Mouse (Mus musculus) mouse embryonic stem cell (cell line): ENCODE results near the gene Alb.

Experiments used
- in situ Hi-C, 2 experiments: fragments of 300-500 bp; cut with MboI; formaldehyde crosslinking; loops; 1 replicate in 1 of 2; 3 replicates in 1 of 2; pipeline ENCODE4 v1.14.3; 2019 to 2020; ENCODE audit warnings: low sequenced_read_pairs in 2 of 2, low pct_unique_long_range_greater_than_20kb in 1 of 2, mixed read lengths in 1 of 2; ENCODE audit not compliant: unreplicated experiment in 1 of 2

Gene Alb

DNA sequence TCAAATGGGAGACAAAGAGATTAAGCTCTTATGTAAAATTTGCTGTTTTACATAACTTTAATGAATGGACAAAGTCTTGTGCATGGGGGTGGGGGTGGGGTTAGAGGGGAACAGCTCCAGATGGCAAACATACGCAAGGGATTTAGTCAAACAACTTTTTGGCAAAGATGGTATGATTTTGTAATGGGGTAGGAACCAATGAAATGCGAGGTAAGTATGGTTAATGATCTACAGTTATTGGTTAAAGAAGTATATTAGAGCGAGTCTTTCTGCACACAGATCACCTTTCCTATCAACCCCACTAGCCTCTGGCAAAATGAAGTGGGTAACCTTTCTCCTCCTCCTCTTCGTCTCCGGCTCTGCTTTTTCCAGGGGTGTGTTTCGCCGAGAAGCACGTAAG, at the start of gene Alb:
Gene Alb (plus strand): TSS at position 279 of the 400 bp plus-strand sequence.
- in situ Hi-C loops, result no loop called here

DNA sequence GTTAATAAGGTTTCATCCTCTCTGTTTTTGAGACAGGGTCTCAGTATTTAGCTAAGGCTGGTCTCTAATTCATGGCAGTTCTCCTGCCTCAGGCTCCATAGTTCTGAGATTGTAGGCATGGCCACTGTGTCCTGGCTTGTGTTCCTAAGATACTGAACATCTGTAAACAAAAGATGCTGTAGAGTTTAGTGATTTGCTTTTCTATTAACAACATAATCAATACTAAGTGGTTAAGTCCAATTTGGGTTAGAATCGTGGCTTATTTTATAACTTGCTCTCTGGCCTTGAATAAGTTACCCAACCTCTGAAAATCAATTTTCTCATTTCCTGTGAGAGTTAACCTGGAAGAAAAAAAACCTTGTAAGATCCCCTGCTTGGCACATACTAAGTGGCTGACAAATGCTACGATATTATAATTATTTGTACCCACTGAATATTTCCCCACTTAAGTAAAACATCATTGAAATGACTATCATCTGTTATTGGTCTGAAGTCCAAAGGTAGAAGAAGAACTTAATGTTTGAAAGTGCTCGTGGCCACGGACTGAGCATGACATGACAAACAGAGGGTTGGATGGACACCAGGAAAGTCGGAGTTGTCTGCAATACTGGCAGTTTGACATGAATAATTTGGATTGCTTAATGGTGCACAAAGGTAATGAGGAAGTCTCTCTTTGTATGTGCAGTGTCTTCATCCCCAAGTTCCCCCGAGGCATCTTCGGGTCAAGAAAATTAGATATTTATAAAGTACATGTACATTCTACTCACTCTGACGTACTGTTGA, 46.4 kb upstream of the Alb start:
- in situ Hi-C loops, result no loop called here

DNA sequence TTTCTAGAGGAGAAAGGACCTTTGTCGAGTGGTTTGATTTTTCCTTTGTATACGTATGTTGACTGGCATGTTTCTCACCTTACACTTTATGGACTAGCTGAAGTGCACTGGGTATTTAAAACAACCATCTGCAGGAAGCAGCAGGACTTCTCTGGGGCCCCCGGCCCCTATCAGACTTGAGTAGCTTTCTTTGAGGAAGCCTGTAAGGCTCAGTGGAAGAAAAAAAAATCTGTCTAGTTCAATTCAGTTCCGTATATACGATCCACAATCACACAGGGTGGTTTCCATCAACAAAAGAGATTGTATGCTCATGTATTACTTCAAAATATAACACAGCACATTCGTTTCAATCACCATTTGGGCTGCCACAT, 45.8 kb upstream of the Alb start:
- in situ Hi-C loops, result no loop called here

DNA sequence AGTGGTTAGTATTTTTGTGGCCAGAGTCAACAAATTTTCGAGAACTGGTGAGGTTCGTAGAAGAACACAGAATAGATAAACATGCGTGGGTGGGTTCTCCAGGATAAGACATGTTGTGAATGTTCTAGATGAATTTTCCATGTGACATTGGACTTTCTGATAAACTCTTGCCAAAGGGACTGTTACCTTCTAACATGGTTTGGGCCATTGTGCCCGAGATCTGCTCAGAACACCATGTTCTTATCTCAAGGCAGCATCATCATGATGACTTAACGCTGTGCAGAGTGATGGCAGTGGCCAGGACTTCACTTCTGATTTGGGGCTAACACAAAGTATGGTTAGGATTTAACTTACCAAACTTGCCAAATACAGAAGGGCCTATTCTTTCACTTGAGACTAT, 36.1 kb upstream of the Alb start:
- in situ Hi-C loops, result no loop called here

DNA sequence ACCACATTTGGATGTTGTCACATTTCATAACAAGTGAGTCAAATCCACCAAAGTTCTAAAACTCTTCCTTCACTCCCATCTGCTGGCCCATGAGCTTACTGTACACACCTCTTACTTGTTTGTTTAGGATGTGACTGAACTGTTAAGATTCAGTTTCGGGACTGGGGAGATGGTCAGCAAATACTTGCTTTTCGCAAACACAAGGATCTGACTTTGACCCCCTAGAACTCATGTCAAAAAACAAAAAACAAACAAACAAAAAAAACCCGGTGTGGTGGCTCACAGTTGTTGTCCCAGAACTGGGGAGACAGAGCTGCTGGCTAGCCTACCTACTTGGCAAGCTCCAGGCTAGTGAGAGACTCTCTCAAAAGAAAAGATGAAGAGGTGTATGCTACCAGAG, 35.5 kb upstream of the Alb start:
- in situ Hi-C loops, result no loop called here

DNA sequence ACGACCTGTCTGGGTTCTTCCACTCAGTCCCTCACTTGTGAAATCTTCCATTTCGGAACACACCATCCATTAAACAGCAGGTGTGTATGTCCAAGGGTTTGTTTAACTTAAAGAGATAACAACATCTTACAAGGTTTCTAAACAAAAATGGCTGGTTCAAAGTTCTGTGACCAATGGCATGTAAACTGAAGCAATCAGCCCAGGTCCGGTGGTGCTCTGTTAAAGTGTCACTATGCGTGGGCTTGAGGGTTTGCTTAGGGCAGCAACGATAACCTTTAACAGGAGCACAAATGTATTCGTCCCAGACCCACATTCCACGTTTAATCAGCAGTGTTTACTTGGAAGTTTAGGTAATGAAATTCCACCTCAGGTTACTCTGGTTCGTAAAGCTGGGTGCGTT, 29.6 kb upstream of the Alb start:
- in situ Hi-C loops, result no loop called here

DNA sequence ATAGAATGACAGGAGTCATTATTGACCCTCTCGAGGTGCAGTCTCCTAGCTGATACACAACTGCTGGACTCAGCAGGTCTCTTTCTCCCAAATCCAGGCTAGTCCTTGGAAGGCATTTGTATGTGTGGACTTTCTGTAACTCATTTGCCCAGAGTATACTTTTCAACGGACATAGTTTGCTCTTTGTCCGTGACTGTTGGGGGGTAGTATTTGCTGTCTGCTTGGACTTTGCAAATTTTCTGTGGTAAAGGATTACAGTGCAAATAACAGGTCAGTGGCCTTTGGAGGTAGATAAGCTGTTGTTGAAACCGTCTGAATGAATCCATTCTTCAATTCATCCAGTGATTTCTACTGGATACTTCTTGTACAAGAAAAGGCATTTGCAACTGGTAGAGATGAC, 21.5 kb upstream of the Alb start:
- in situ Hi-C loops, result no loop called here

DNA sequence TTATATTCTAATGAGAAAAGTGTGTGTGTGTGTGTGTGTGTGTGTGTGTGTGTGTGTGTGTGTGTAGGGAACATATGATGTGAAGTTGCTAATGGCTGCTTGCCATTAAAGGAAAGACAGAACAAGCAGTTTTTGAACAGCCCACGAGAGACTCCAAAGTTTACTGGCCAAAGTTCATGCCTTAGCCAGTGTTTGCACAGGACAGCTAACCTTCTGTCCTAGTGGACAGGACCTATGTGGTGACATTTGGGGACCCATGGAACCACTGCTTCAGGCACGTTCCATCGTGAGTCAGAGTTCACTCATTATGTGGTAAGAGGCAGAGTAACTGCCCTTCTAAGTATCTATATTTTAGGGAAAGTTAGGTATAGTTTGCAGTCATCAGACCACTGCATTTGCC, 13.1 kb upstream of the Alb start:
- in situ Hi-C loops, result no loop called here

DNA sequence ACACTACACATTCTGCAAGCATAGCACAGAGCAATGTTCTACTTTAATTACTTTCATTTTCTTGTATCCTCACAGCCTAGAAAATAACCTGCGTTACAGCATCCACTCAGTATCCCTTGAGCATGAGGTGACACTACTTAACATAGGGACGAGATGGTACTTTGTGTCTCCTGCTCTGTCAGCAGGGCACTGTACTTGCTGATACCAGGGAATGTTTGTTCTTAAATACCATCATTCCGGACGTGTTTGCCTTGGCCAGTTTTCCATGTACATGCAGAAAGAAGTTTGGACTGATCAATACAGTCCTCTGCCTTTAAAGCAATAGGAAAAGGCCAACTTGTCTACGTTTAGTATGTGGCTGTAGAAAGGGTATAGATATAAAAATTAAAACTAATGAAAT, 10.7 kb upstream of the Alb start:
- in situ Hi-C loops, result no loop called here

DNA sequence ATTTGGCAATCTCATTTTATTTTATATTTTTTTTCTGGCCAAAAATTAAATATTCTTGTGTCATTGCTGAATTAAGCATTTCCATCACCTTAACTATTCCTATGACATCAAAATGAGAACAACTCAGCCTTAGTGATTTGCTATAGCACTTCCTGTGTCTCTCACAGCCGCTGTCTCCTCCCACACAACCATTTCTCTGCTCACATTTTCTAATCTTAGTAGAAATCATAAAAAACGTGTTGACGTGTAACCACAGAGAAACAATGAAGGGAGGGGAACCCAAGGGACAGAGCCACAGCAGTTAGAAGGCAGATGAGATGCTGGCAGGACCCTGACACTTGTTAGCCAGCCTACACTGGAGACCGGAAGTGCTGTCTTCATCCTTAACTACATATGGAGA, 8.0 kb upstream of the Alb start:
- in situ Hi-C loops, result no loop called here

DNA sequence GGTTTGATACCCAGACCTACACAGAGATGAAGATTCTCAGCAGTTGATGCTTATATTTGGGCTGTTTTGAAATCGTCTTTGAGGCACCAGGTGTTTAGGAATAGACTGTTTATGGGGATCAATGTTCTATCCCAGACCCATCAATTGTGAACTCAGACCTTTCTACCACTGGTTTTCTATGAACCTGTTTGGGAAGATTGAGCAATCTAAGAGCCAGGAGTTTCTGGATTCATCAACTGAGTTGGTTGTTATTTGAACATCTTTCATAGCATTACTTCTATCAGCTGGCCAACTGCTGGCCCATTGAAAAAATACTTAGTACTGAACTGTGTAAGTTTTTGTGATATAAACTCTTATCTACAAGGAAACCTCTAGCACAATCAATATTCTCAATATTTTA, 3.5 kb upstream of the Alb start:
- in situ Hi-C loops, result no loop called here

DNA sequence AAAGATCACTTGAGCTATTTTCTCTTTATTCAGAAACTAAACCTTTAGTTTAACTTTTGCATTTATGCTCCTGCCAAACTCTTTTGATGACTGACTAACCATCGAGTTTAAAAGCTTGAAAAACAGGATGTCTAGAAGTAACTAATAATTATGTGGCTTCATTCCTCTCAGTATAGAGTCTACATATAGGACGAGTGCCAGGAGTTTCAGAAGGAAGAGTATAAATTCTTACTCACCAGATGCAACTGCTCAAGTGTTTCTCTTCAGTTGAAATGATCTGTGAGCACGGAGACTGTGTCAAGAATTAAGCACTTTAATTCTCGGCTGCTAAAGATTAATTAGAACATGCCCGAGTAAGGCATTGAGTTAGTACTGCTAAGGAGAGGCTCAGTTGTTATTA, 2.0 kb upstream of the Alb start:
- in situ Hi-C loops, result no loop called here

DNA sequence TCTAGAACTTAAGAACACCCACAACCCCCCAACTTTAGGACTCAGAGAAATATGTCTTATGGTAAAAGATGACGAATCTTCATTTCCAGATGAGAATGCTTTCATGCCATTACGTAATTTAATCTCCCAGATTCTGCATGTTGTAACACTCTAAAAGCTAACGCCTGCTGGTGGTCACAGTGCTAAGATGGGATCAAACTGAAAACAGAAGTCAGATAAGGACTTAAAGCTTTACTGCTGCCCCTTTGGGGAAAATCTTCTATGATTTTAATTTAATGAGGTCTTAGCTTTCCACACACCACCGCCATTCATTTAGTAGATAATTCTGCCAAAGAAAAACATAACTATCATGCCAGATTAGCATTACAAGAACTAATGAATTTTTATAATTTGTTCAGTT, 6.1 kb downstream of the Alb start:
- in situ Hi-C loops, result no loop called here

DNA sequence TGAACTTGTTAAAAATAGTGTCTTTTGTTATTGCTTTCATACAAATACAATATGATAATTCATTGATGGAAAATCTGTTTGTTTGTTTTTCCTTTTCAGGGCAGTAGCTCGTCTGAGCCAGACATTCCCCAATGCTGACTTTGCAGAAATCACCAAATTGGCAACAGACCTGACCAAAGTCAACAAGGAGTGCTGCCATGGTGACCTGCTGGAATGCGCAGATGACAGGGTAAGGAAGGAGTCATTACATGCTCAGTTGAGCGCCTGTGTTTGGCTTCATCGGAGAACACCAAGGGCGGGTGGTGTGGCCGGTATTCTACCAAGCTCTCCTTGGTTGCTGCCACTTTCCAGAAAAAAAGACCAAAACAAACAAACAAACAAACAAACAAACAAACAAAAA, 6.5 kb downstream of the Alb start:
- in situ Hi-C loops, result no loop called here

DNA sequence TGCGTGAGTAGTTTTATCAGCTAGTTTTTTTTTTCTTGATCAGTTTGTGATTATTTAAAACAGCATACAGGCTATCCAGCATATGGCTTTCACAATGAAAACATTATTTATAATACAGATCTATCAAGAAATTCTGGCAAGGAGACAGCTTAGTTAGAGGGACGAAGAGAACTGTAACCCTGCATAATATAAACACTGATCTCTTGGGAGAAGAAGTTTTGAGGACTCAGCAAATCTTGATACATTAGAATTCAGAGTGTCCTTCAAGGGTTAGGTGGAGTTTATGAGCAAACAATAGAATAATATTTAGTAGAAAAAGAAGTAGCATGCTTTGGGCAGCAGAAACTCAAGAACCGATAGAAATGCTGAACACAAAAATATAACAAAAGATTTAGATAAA, 10.1 kb downstream of the Alb start:
- in situ Hi-C loops, result no loop called here

DNA sequence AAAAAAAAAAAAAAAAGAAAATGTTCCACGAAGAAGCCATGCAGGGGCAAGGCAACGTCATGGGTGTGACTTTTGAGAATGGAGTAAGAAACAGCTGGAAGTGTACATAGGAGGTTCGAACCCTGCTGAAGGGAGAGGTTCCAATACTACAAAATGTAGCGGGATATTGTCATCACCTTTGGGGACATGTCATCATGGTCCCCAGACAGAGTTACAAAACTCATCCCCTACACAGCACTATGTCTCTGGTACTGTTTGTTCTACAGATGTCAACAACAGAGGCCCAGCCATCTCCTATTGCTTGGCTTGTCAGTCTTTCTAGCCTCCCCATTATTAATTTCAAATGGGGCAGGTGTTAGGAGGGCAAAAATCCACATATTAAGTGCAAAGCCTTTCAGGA, 13.2 kb downstream of the Alb start:
- in situ Hi-C loops, result no loop called here

DNA sequence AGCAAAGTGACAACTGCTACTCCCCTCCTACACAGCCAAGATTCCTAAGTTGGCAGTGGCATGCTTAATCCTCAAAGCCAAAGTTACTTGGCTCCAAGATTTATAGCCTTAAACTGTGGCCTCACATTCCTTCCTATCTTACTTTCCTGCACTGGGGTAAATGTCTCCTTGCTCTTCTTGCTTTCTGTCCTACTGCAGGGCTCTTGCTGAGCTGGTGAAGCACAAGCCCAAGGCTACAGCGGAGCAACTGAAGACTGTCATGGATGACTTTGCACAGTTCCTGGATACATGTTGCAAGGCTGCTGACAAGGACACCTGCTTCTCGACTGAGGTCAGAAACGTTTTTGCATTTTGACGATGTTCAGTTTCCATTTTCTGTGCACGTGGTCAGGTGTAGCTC, 13.7 kb downstream of the Alb start:
- in situ Hi-C loops, result no loop called here

DNA sequence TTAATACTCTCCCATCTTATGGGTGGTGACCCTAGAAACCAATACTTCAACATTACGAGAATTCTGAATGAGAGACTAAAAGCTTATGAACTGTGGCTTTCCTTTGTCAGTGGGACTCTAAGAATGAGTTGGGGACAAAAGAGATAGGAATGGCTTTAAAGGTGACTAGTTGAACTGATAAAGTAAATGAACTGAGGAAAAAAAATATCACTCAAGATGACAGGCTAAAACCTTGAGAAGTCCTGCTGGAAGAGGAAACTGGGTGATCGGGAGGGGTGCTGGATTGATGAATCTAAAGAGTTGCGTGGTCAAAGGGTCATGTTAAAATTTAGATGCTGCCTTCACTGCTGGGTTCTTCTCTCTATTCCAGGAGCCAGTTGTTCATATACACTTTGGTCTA, 16.0 kb downstream of the Alb start:
- in situ Hi-C loops, result no loop called here

DNA sequence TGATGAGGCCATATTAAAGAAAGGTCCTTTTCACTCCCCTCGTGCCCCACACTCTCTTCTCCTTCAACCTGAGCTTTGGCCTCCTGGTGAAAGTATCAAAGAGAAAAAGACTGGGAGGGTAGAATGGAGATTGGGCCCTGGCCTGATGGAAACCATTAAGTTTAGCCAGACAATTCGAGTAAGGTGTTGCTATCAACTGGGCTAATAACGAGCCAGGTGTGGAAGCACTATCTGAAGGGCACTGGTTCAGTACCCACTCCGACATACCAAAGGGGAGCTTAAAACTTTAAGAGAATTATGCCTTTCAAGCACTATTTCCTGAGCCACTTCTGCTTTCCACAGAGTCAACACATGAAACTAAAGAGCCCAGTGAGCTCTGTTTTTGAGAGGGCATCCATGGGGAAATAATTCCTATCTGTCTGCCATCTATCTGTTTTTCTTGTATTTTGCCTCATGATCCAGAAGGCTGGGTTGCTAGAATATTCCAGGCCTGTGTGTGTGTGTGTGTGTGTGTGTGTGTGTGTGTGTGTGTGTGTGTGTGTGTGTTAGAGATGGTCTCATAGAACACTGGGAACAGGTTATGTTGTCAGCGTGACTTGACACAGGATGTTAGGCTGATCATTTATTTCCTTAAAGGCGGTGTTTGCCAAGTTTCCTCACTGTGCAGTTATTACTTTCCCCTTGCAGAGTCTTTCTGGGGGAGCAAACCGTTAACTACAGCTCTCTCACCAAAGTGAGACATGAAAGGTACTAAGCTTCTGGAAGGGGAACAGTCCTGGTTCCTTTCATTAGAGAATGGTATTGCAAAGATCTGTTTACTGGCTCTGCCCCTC, 16.8 kb downstream of the Alb start:
- in situ Hi-C loops, result no loop called here

DNA sequence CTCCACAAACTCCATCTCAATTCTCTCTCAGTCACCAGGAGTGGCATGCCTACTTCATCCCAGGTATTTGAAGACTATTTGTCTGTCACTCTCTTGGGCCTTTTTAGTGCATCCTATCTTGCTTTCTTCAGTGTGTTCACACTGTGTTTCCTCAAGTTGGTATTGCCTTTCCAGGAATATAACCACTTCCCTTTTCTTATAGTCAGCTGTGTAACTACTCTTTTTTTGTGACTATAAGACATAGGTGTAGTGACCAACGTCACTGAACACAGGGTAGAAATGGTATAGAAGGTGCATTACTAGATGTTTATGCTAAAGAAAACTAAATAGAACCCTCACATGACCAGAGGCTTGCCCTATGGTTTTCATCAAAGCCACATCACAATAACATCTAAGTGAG, 18.2 kb downstream of the Alb start:
- in situ Hi-C loops, result no loop called here
